Mouse (Mus musculus): Measurements from ENCODE around the gene Elmo1. TPM values are rescaled to one million over a fixed set of nuclear protein-coding genes. Genes with fewer than 3 reads are reported as not detected.

The Elmo1 gene
- polyA plus RNA-seq, 1 experiment: 0.01 TPM

GRCm38 (mm10) chr13:20342881-20343280, 252.5 kb downstream of the Elmo1 start:
- no peaks in the 10 kb centered on the region for H3K27me3 ChIP-seq (ENCODE audit: control insufficient read depth)
- H3K4me1 ChIP-seq (ENCODE audit: control insufficient read depth): no peaks in the 10 kb centered on the region
- no peaks in the 10 kb centered on the region for H3K36me3 ChIP-seq (ENCODE audit: control insufficient read depth)
- H3K9me3 ChIP-seq (ENCODE audit: control insufficient read depth, low read length): no peaks in the 10 kb centered on the region
- no peak for TF ChIP-seq GATA1 (IDR thresholded peaks at IDR 0.05; ENCODE audit: low read length)
- H3K4me3 ChIP-seq (replicated peaks): no peak overlapping the region

- H3K27me3 ChIP-seq (ENCODE audit: control insufficient read depth): no peaks in the 10 kb centered on the region
- no peak overlapping the region for H3K4me3 ChIP-seq (replicated peaks)
- H3K36me3 ChIP-seq (ENCODE audit: control insufficient read depth): no peaks in the 10 kb centered on the region
- H3K9me3 ChIP-seq (ENCODE audit: control insufficient read depth, low read length): no peaks in the 10 kb centered on the region
- H3K4me1 ChIP-seq (ENCODE audit: control insufficient read depth): no peaks in the 10 kb centered on the region
- no peak for TF ChIP-seq TAL1 (IDR thresholded peaks at IDR 0.05; ENCODE audit: low read length)
- TF ChIP-seq GATA1 (IDR thresholded peaks at IDR 0.05; ENCODE audit: low read length): no peak
Measured at GRCm38 (mm10) chr13:20349754-20350153, 259.4 kb downstream of the Elmo1 start.

- Histone ChIP-seq H3K36me3 (ENCODE audit: control insufficient read depth) (no peaks in the 10 kb centered on the region), H3K27me3 (ENCODE audit: control insufficient read depth) (no peaks in the 10 kb centered on the region), H3K9me3 (ENCODE audit: control insufficient read depth, low read length) (no peaks in the 10 kb centered on the region), H3K4me1 (ENCODE audit: control insufficient read depth) (no peaks in the 10 kb centered on the region), H3K4me3 (replicated peaks) (no peak overlapping the region)
- TF ChIP-seq GATA1 (IDR thresholded peaks at IDR 0.05; ENCODE audit: low read length): no peak
- no peak for TF ChIP-seq TAL1 (IDR thresholded peaks at IDR 0.05; ENCODE audit: low read length)
Measured at GRCm38 (mm10) chr13:20352631-20353030, 262.2 kb downstream of the Elmo1 start.

- Histone ChIP-seq H3K4me1 (ENCODE audit: control insufficient read depth) (no peaks in the 10 kb centered on the region), H3K4me3 (replicated peaks) (no peak overlapping the region), H3K27me3 (ENCODE audit: control insufficient read depth) (no peaks in the 10 kb centered on the region), H3K36me3 (ENCODE audit: control insufficient read depth) (no peaks in the 10 kb centered on the region), H3K9me3 (ENCODE audit: control insufficient read depth, low read length) (no peaks in the 10 kb centered on the region)
- TF ChIP-seq GATA1 (IDR thresholded peaks at IDR 0.05; ENCODE audit: low read length) (no peak), TAL1 (IDR thresholded peaks at IDR 0.05; ENCODE audit: low read length) (no peak)
Measured at GRCm38 (mm10) chr13:20353862-20354603, 263.6 kb downstream of the Elmo1 start.

- Histone ChIP-seq H3K4me1 (ENCODE audit: control insufficient read depth) (no peaks in the 10 kb centered on the region), H3K27me3 (ENCODE audit: control insufficient read depth) (no peaks in the 10 kb centered on the region), H3K36me3 (ENCODE audit: control insufficient read depth) (no peaks in the 10 kb centered on the region), H3K4me3 (replicated peaks) (no peak overlapping the region), H3K9me3 (ENCODE audit: control insufficient read depth, low read length) (peaks cover 5% of the 10 kb centered on the region)
- TF ChIP-seq GATA1 (IDR thresholded peaks at IDR 0.05; ENCODE audit: low read length): no peak
- TF ChIP-seq TAL1 (IDR thresholded peaks at IDR 0.05; ENCODE audit: low read length): no peak
Measured at GRCm38 (mm10) chr13:20354604-20354999, 264.2 kb downstream of the Elmo1 start.

- TF ChIP-seq TAL1 (IDR thresholded peaks at IDR 0.05; ENCODE audit: low read length) (no peak), GATA1 (IDR thresholded peaks at IDR 0.05; ENCODE audit: low read length) (no peak)
- H3K4me1 ChIP-seq (ENCODE audit: control insufficient read depth): no peaks in the 10 kb centered on the region
- H3K36me3 ChIP-seq (ENCODE audit: control insufficient read depth): no peaks in the 10 kb centered on the region
Measured at GRCm38 (mm10) chr13:20362541-20362940, 272.1 kb downstream of the Elmo1 start.

GRCm38 (mm10) chr13:20365828-20366593, 275.6 kb downstream of the Elmo1 start:
- Histone ChIP-seq H3K4me1 (ENCODE audit: control insufficient read depth) (no peaks in the 10 kb centered on the region), H3K36me3 (ENCODE audit: control insufficient read depth) (no peaks in the 10 kb centered on the region), H3K9me3 (ENCODE audit: control insufficient read depth, low read length) (no peaks in the 10 kb centered on the region), H3K27me3 (ENCODE audit: control insufficient read depth) (no peaks in the 10 kb centered on the region), H3K4me3 (replicated peaks) (no peak overlapping the region)
- TF ChIP-seq GATA1 (IDR thresholded peaks at IDR 0.05; ENCODE audit: low read length) (no peak), TAL1 (IDR thresholded peaks at IDR 0.05; ENCODE audit: low read length) (no peak)

More at GRCm38 (mm10) chr13:20362541-20362940, 272.1 kb downstream of the Elmo1 start:
- H3K4me3 ChIP-seq (replicated peaks): no peak overlapping the region
- H3K27me3 ChIP-seq (ENCODE audit: control insufficient read depth): no peaks in the 10 kb centered on the region
- peaks cover 10% of the 10 kb centered on the region for H3K9me3 ChIP-seq (ENCODE audit: control insufficient read depth, low read length)

- Histone ChIP-seq H3K4me1 (ENCODE audit: control insufficient read depth) (no peaks in the 10 kb centered on the region), H3K9me3 (ENCODE audit: control insufficient read depth, low read length) (no peaks in the 10 kb centered on the region), H3K27me3 (ENCODE audit: control insufficient read depth) (no peaks in the 10 kb centered on the region), H3K36me3 (ENCODE audit: control insufficient read depth) (no peaks in the 10 kb centered on the region), H3K4me3 (replicated peaks) (no peak overlapping the region)
- TF ChIP-seq TAL1 (IDR thresholded peaks at IDR 0.05; ENCODE audit: low read length): no peak
- TF ChIP-seq GATA1 (IDR thresholded peaks at IDR 0.05; ENCODE audit: low read length): no peak
Measured at GRCm38 (mm10) chr13:20370036-20370802, 279.8 kb downstream of the Elmo1 start.

GRCm38 (mm10) chr13:20371501-20371900, 281.1 kb downstream of the Elmo1 start:
- Histone ChIP-seq H3K4me3 (replicated peaks) (no peak overlapping the region), H3K9me3 (ENCODE audit: control insufficient read depth, low read length) (no peaks in the 10 kb centered on the region), H3K4me1 (ENCODE audit: control insufficient read depth) (no peaks in the 10 kb centered on the region), H3K27me3 (ENCODE audit: control insufficient read depth) (no peaks in the 10 kb centered on the region), H3K36me3 (ENCODE audit: control insufficient read depth) (no peaks in the 10 kb centered on the region)
- no peak for TF ChIP-seq GATA1 (IDR thresholded peaks at IDR 0.05; ENCODE audit: low read length)
- TF ChIP-seq TAL1 (IDR thresholded peaks at IDR 0.05; ENCODE audit: low read length): no peak
